Mouse (Mus musculus): ENCODE data around the gene Eftud2. TPM values are rescaled to one million over a fixed set of nuclear protein-coding genes. Genes with fewer than 3 reads are reported as not detected.

Gene Eftud2
- polyA plus RNA-seq (2012; rRNA removed), result 89.9 and 102 TPM in 2 replicates

GRCm38 (mm10) chr11:102880585-102881313, at the start of gene Eftud2, which contains the start of gene Ccdc103:
Gene Eftud2, minus strand, starts transcription at chr11:102880985.
Gene Ccdc103, plus strand, starts transcription at chr11:102881204.
- H3K4me1 ChIP-seq (ENCODE audit: control insufficient read depth, insufficient read depth, low read length), result no peaks in the 10 kb centered on the region; the same call in 1 of the 2 replicates
- peak within 1 kb of the TSS; percentile 98 for H3K27ac ChIP-seq (ENCODE audit: insufficient read depth, low read length)
- under 1% methylated on average over 62 of the region's 62 CpGs for WGBS
- TF ChIP-seq CTCF (IDR thresholded peaks at IDR 0.05; ENCODE audit: borderline replicate concordance, insufficient read depth, low read depth, low read length), result no peak
- TF ChIP-seq POLR2A (IDR thresholded peaks at IDR 0.05; ENCODE audit: borderline replicate concordance, insufficient read depth, low read length), result peak; percentile 72
- H3K27me3 ChIP-seq (ENCODE audit: control insufficient read depth, insufficient read depth, low read length), result no peaks in the 10 kb centered on the region
- peak within 1 kb of the TSS; percentile 87 for H3K4me3 ChIP-seq (replicated peaks; ENCODE audit: insufficient read depth, low read depth, low read length)
- peak; percentile 91 to 97 for DNase-seq

GRCm38 (mm10) chr11:102925351-102925717, 44.5 kb upstream of the Eftud2 start:
- no peaks in the 10 kb centered on the region for H3K4me1 ChIP-seq (ENCODE audit: control insufficient read depth, insufficient read depth, low read length)
- H3K27ac ChIP-seq (ENCODE audit: insufficient read depth, low read length), result no peak overlapping the region
- DNase-seq, result no peak
- TF ChIP-seq CTCF (IDR thresholded peaks at IDR 0.05; ENCODE audit: borderline replicate concordance, insufficient read depth, low read depth, low read length), result peak; percentile 22; the same call in 1 of the 2 replicates
- TF ChIP-seq POLR2A (IDR thresholded peaks at IDR 0.05; ENCODE audit: borderline replicate concordance, insufficient read depth, low read length), result 0 out of 2 replicates have a peak, but pooled peaks have one; percentile 1
- 2% methylated on average over 10 of the region's 10 CpGs for WGBS
- H3K27me3 ChIP-seq (ENCODE audit: control insufficient read depth, insufficient read depth, low read length), result no peaks in the 10 kb centered on the region
- peak overlapping the region; percentile 82 for H3K4me3 ChIP-seq (replicated peaks; ENCODE audit: insufficient read depth, low read depth, low read length)

- Histone ChIP-seq H3K4me1 (ENCODE audit: control insufficient read depth, insufficient read depth, low read length) (no peaks in the 10 kb centered on the region), H3K4me3 (replicated peaks; ENCODE audit: insufficient read depth, low read depth, low read length) (peak within 1 kb of the TSS; percentile 82), H3K27me3 (ENCODE audit: control insufficient read depth, insufficient read depth, low read length) (no peaks in the 10 kb centered on the region), H3K27ac (ENCODE audit: insufficient read depth, low read length) (no peak within 1 kb of the TSS)
- no peak for TF ChIP-seq CTCF (IDR thresholded peaks at IDR 0.05; ENCODE audit: borderline replicate concordance, insufficient read depth, low read depth, low read length)
- 0 out of 2 replicates have a peak, but pooled peaks have one; percentile 13 for TF ChIP-seq POLR2A (IDR thresholded peaks at IDR 0.05; ENCODE audit: borderline replicate concordance, insufficient read depth, low read length)
- DNase-seq, result peak; percentile 91 to 92
- under 1% methylated on average over 62 of the region's 62 CpGs for WGBS
These were observed 44.0 kb upstream of the Eftud2 start, which contains the start of gene Kif18b for GRCm38 (mm10) chr11:102924557-102925350. Gene Kif18b, minus strand, starts transcription at chr11:102925124.

GRCm38 (mm10) chr11:102921491-102921890, 40.7 kb upstream of the Eftud2 start:
- 76% methylated on average over 6 of the region's 6 CpGs for WGBS
- DNase-seq, result no peak
- no peaks in the 10 kb centered on the region for H3K4me1 ChIP-seq (ENCODE audit: control insufficient read depth, insufficient read depth, low read length)
- H3K4me3 ChIP-seq (replicated peaks; ENCODE audit: insufficient read depth, low read depth, low read length), result no peak overlapping the region
- TF ChIP-seq POLR2A (IDR thresholded peaks at IDR 0.05; ENCODE audit: borderline replicate concordance, insufficient read depth, low read length), result no peak
- TF ChIP-seq CTCF (IDR thresholded peaks at IDR 0.05; ENCODE audit: borderline replicate concordance, insufficient read depth, low read depth, low read length), result no peak
- no peak overlapping the region for H3K27ac ChIP-seq (ENCODE audit: insufficient read depth, low read length)
- no peaks in the 10 kb centered on the region for H3K27me3 ChIP-seq (ENCODE audit: control insufficient read depth, insufficient read depth, low read length)

- Histone ChIP-seq H3K4me3 (replicated peaks; ENCODE audit: insufficient read depth, low read depth, low read length) (no peak overlapping the region), H3K4me1 (ENCODE audit: control insufficient read depth, insufficient read depth, low read length) (no peaks in the 10 kb centered on the region), H3K27me3 (ENCODE audit: control insufficient read depth, insufficient read depth, low read length) (no peaks in the 10 kb centered on the region), H3K27ac (ENCODE audit: insufficient read depth, low read length) (no peak overlapping the region)
- no peak for DNase-seq
- WGBS, result 89% methylated on average over 4 of the region's 4 CpGs
- TF ChIP-seq POLR2A (IDR thresholded peaks at IDR 0.05; ENCODE audit: borderline replicate concordance, insufficient read depth, low read length) (no peak), CTCF (IDR thresholded peaks at IDR 0.05; ENCODE audit: borderline replicate concordance, insufficient read depth, low read depth, low read length) (no peak)
These were observed 37.3 kb upstream of the Eftud2 start for GRCm38 (mm10) chr11:102918077-102918476.

- Histone ChIP-seq H3K4me3 (replicated peaks; ENCODE audit: insufficient read depth, low read depth, low read length) (no peak overlapping the region), H3K4me1 (ENCODE audit: control insufficient read depth, insufficient read depth, low read length) (no peaks in the 10 kb centered on the region), H3K27me3 (ENCODE audit: control insufficient read depth, insufficient read depth, low read length) (no peaks in the 10 kb centered on the region), H3K27ac (ENCODE audit: insufficient read depth, low read length) (no peak overlapping the region)
- TF ChIP-seq POLR2A (IDR thresholded peaks at IDR 0.05; ENCODE audit: borderline replicate concordance, insufficient read depth, low read length), result no peak
- TF ChIP-seq CTCF (IDR thresholded peaks at IDR 0.05; ENCODE audit: borderline replicate concordance, insufficient read depth, low read depth, low read length), result no peak
- WGBS, result 87% methylated on average over 9 of the region's 9 CpGs
- DNase-seq, result no peak
These were observed 34.6 kb upstream of the Eftud2 start for GRCm38 (mm10) chr11:102915380-102915779.

- WGBS, result 64% methylated on average over 7 of the region's 7 CpGs
These were observed 30.6 kb upstream of the Eftud2 start for GRCm38 (mm10) chr11:102911376-102911775.

More at GRCm38 (mm10) chr11:102911376-102911775, 30.6 kb upstream of the Eftud2 start:
- no peak for DNase-seq
- no peak overlapping the region for H3K4me3 ChIP-seq (replicated peaks; ENCODE audit: insufficient read depth, low read depth, low read length)
- TF ChIP-seq CTCF (IDR thresholded peaks at IDR 0.05; ENCODE audit: borderline replicate concordance, insufficient read depth, low read depth, low read length), result no peak
- TF ChIP-seq POLR2A (IDR thresholded peaks at IDR 0.05; ENCODE audit: borderline replicate concordance, insufficient read depth, low read length), result no peak
- no peak overlapping the region for H3K27ac ChIP-seq (ENCODE audit: insufficient read depth, low read length)
- H3K27me3 ChIP-seq (ENCODE audit: control insufficient read depth, insufficient read depth, low read length), result no peaks in the 10 kb centered on the region
- no peaks in the 10 kb centered on the region for H3K4me1 ChIP-seq (ENCODE audit: control insufficient read depth, insufficient read depth, low read length)
